Mouse (Mus musculus): ENCODE data around the gene Qprt. TPM values are rescaled to one million over a fixed set of nuclear protein-coding genes. Genes with fewer than 3 reads are reported as not detected.

Gene Qprt
- total RNA-seq, 2 experiments from 2014 or later, result 0.28 to 0.32 TPM

- H3K27ac ChIP-seq, result no peak overlapping the region
- DNase-seq (ENCODE audit: extremely low spot score in 1 of 2, low spot score in 2 of 2), result no peak
- TF ChIP-seq CTCF (IDR thresholded peaks at IDR 0.05), result no peak
- H3K4me3 ChIP-seq, result no peak overlapping the region
- intact Hi-C loops (cut with DNase I), result no loop called here
Measured at GRCm38 (mm10) chr7:127142666-127143065, 20.6 kb upstream of the Qprt start.

- TF ChIP-seq CTCF (IDR thresholded peaks at IDR 0.05), result no peak
- intact Hi-C loops (cut with DNase I), result no loop called here
Measured at GRCm38 (mm10) chr7:127142214-127142613, 20.2 kb upstream of the Qprt start.

GRCm38 (mm10) chr7:127140623-127141404 lies 18.8 kb upstream of the Qprt start:
- no peak overlapping the region for H3K27ac ChIP-seq
- no peak; the same call in 1 of the 2 replicates for TF ChIP-seq CTCF (IDR thresholded peaks at IDR 0.05)
- intact Hi-C loops (cut with DNase I), result no loop called here

More at GRCm38 (mm10) chr7:127142214-127142613, 20.2 kb upstream of the Qprt start:
- no peak for DNase-seq (ENCODE audit: extremely low spot score in 1 of 2, low spot score in 2 of 2)
- Histone ChIP-seq H3K27ac (no peak overlapping the region), H3K4me3 (no peak overlapping the region)

GRCm38 (mm10) chr7:127139562-127139961 lies 17.5 kb upstream of the Qprt start:
- no peak overlapping the region for H3K27ac ChIP-seq
- TF ChIP-seq CTCF (IDR thresholded peaks at IDR 0.05), result no peak
- no peak overlapping the region for H3K4me3 ChIP-seq
- no peak for DNase-seq (ENCODE audit: extremely low spot score in 1 of 2, low spot score in 2 of 2)
- intact Hi-C loops (cut with DNase I), result no loop called here

More at GRCm38 (mm10) chr7:127140623-127141404, 18.8 kb upstream of the Qprt start:
- H3K4me3 ChIP-seq, result no peak overlapping the region
- DNase-seq (ENCODE audit: extremely low spot score in 1 of 2, low spot score in 2 of 2), result no peak

GRCm38 (mm10) chr7:127139100-127139499 lies 17.1 kb upstream of the Qprt start:
- intact Hi-C loops (cut with DNase I), result no loop called here
- Histone ChIP-seq H3K27ac (no peak overlapping the region), H3K4me3 (no peak overlapping the region)
- DNase-seq (ENCODE audit: extremely low spot score in 1 of 2, low spot score in 2 of 2), result no peak
- TF ChIP-seq CTCF (IDR thresholded peaks at IDR 0.05), result no peak

- no peak for TF ChIP-seq CTCF (IDR thresholded peaks at IDR 0.05)
- DNase-seq (ENCODE audit: extremely low spot score in 1 of 2, low spot score in 2 of 2), result no peak
- no peak within 1 kb of the TSS for H3K27ac ChIP-seq
- intact Hi-C loops (cut with DNase I), result no loop called here
- H3K4me3 ChIP-seq, result no peak within 1 kb of the TSS
Measured at GRCm38 (mm10) chr7:127137262-127138017, 15.4 kb upstream of the Qprt start, which contains the start of gene Spn. Spn (minus strand) TSS chr7:127137823.

DNA sequence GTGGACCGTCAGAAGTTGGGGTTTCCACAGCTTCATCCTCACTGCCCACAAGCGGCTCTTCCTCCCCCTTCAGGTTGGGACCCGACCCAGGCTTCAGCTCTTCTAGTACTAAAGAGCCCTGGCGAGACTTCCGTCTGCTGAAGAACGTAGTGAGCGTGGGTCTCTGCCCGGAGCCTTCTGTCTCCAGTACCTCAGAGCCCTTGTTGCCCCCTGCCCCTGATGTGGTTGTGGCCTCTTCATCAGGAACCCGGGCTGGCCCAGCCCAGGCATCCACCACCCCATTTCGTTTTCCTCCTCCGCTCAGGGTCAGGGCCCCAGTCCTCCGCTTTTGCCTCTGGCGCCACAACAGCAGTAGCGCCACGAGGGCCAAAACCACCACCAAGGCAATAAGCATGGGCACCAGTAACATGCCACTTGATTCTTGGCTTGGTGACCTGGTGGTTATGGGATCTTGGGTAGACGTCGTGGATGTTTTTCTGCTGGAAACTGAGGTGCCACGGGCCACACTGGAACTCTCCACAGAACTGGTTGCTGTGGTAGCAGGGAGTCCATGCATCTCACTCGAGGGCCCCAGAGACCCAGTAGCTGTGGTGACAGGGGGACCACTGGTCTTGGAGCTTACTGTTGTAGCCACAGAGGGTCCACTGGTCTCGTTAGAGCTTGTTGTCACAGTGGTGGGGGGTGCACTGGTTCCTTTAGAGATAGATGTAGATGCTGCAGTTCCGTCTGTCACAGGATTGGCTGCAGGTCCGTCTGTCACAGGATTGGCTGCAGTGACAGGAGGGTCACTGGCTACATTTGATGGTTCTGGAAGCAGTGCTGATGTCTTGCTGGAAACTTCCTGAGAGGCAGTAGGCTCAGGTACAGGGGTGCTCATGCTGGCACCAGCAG lies 14.4 kb upstream of the Qprt start:
- H3K4me3 ChIP-seq, result no peak overlapping the region
- no peak overlapping the region for H3K27ac ChIP-seq
- DNase-seq (ENCODE audit: extremely low spot score in 1 of 2, low spot score in 2 of 2), result no peak
- TF ChIP-seq CTCF (IDR thresholded peaks at IDR 0.05), result no peak
- intact Hi-C loops (cut with DNase I), result no loop called here

DNA sequence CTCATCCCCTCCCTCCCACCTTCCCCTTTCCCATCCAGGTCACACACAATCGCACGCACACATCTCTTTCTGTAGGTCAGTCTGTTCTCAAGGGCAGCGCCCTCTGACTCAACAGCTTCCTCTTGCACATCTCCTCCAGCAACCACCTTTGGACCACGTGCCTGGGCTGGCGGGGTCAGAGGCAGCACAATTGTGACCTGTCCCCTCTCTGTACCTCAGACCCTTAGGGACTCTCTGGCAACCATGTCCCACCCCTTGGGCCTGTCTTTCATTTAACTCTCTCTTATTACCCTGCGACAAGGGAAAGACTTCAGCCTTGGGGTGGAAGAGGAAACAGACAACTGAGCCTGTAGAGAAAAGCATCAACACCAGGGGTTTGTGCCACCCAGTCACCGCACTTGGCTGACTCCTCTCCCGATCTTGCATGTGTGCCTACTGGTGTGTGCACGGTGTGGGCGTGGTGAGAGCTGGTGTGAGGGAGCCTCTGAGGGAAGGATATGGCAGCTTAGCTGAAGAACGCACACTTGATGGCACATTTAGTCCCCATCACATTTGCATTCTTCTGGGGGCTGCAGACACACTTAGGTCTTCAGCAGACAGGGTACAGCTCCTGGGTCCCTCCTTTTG lies 12.9 kb upstream of the Qprt start:
- no peak overlapping the region for H3K4me3 ChIP-seq
- TF ChIP-seq CTCF (IDR thresholded peaks at IDR 0.05), result no peak
- H3K27ac ChIP-seq, result no peak overlapping the region
- intact Hi-C loops (cut with DNase I), result no loop called here
- DNase-seq (ENCODE audit: extremely low spot score in 1 of 2, low spot score in 2 of 2), result no peak

DNA sequence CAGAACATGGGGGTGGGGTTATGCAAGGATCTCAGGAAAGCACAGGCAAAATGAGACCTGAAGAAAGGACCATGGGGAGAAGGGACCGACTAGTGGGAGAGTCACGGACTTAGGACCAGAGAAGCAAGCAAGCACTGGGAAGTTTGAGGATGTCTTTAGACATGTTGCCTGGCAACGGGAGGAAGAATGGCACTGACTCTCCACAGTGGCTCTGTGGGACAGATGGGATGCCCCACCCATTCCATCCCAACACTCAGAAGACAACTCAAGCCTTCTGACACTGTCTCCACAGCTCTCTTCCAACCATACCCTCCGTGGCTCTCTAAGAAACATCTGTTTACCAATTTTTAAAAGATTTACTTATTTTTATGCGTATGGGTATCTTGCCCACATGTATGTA lies 11.1 kb upstream of the Qprt start:
- H3K27ac ChIP-seq, result no peak overlapping the region
- intact Hi-C loops (cut with DNase I), result no loop called here
- no peak for TF ChIP-seq CTCF (IDR thresholded peaks at IDR 0.05)
- no peak overlapping the region for H3K4me3 ChIP-seq
- DNase-seq (ENCODE audit: extremely low spot score in 1 of 2, low spot score in 2 of 2), result no peak

DNA sequence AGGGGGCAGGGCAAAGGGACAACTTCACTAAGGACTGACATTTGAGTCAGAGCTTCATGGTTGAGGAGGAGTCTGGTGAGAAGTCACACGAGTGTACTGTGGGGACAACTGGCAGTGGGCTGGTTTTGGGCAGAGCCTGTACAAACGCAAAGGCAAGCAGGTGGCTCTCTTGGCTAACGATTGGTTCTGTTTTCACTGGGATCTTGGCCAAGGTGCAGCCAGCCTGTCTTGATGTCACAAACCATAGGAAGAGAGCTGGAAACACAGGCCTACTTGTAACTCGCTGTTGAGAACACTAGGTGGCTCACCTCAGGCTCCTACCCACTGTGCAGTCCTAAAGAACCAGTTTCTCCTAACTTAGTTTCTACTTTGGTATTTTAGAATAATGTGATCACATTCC lies 7.6 kb upstream of the Qprt start:
- DNase-seq (ENCODE audit: extremely low spot score in 1 of 2, low spot score in 2 of 2), result peak in 1 of 2 experiments; percentile 54

More for the DNA sequence above, 7.6 kb upstream of the Qprt start:
- no peak overlapping the region for H3K27ac ChIP-seq
- peak; percentile 71 for TF ChIP-seq CTCF (IDR thresholded peaks at IDR 0.05)
- H3K4me3 ChIP-seq, result no peak overlapping the region
- intact Hi-C loops (cut with DNase I), result loop anchor here (2.0 kb wide), 1 partner anchor 55 kb away; no protein-coding TSS in a partner anchor

Data from left cerebral cortex, adult 2 months (tissue).